Mouse (Mus musculus): ENCODE results near the gene Rnf130.

- TF ChIP-seq CTCF (conservative IDR thresholded peaks at IDR 0.05; ENCODE audit: low read length): no peak
- no peak for TF ChIP-seq NANOG (IDR thresholded peaks at IDR 0.05; ENCODE audit: borderline replicate concordance, low read length)
- TF ChIP-seq POU5F1 (IDR thresholded peaks at IDR 0.05; ENCODE audit: borderline replicate concordance, low read length): no peak
Measured at GRCm38 (mm10) chr11:50016503-50016902, 8.6 kb upstream of the Rnf130 start.
